Mouse (Mus musculus): ENCODE measurements around the gene Rassf6.
"Not testable (repeated sequence)": the region's sequence is repeated elsewhere in the genome, so short reads cannot be mapped to it uniquely, and the experiment has no call there.

The Rassf6 gene

GRCm38 (mm10) chr5:90623209-90623608 lies 17.2 kb downstream of the Rassf6 start:
- no peak for DNase-seq

GRCm38 (mm10) chr5:90621726-90622125 lies 18.7 kb downstream of the Rassf6 start:
- no peak for DNase-seq

- no peak for DNase-seq
Measured at GRCm38 (mm10) chr5:90621316-90621715, 19.1 kb downstream of the Rassf6 start.

- DNase-seq = no peak
Measured at GRCm38 (mm10) chr5:90617859-90618258, 22.6 kb downstream of the Rassf6 start.

- DNase-seq = not testable (repeated sequence)
Measured at GRCm38 (mm10) chr5:90612751-90613150, 27.7 kb downstream of the Rassf6 start.

GRCm38 (mm10) chr5:90611996-90612611 lies 28.4 kb downstream of the Rassf6 start:
- DNase-seq = no peak

GRCm38 (mm10) chr5:90611388-90611787 lies 29.1 kb downstream of the Rassf6 start:
- no peak for DNase-seq

- no peak for DNase-seq
Measured at GRCm38 (mm10) chr5:90608906-90609305, 31.6 kb downstream of the Rassf6 start.

- no peak for DNase-seq
Measured at GRCm38 (mm10) chr5:90603407-90603923, 37.0 kb downstream of the Rassf6 start.

- peak; percentile 4 for DNase-seq
Measured at GRCm38 (mm10) chr5:90601469-90601868, 39.0 kb downstream of the Rassf6 start.

GRCm38 (mm10) chr5:90596155-90596554 lies 44.3 kb downstream of the Rassf6 start:
- DNase-seq = no peak

GRCm38 (mm10) chr5:90594945-90595344 lies 45.5 kb downstream of the Rassf6 start:
- DNase-seq = no peak

- no peak for DNase-seq
Measured at GRCm38 (mm10) chr5:90591936-90592335, 48.5 kb downstream of the Rassf6 start.

GRCm38 (mm10) chr5:90590676-90591075 lies 49.8 kb downstream of the Rassf6 start:
- no peak for DNase-seq

GRCm38 (mm10) chr5:90588708-90589595 lies 51.5 kb downstream of the Rassf6 start:
- peak; percentile 48 for DNase-seq

GRCm38 (mm10) chr5:90588104-90588503 lies 52.4 kb downstream of the Rassf6 start:
- DNase-seq = no peak

GRCm38 (mm10) chr5:90586511-90586910 lies 53.9 kb downstream of the Rassf6 start:
- DNase-seq = no peak

- no peak for DNase-seq
Measured at GRCm38 (mm10) chr5:90584799-90585198, 55.7 kb downstream of the Rassf6 start.

- DNase-seq = no peak
Measured at GRCm38 (mm10) chr5:90582179-90582578, 58.3 kb downstream of the Rassf6 start.

- no peak for DNase-seq
Measured at GRCm38 (mm10) chr5:90579556-90579955, 60.9 kb downstream of the Rassf6 start.

- no peak for DNase-seq
Measured at GRCm38 (mm10) chr5:90577751-90578150, 62.7 kb downstream of the Rassf6 start.

GRCm38 (mm10) chr5:90571216-90571615 lies 69.2 kb downstream of the Rassf6 start:
- no peak for DNase-seq

GRCm38 (mm10) chr5:90568338-90568737 lies 72.1 kb downstream of the Rassf6 start:
- no peak for DNase-seq

GRCm38 (mm10) chr5:90567788-90568187 lies 72.7 kb downstream of the Rassf6 start:
- DNase-seq = no peak

All from cerebellum, adult 11 months (tissue).